Mouse (Mus musculus): ENCODE results near the gene Tesk1.

DNA sequence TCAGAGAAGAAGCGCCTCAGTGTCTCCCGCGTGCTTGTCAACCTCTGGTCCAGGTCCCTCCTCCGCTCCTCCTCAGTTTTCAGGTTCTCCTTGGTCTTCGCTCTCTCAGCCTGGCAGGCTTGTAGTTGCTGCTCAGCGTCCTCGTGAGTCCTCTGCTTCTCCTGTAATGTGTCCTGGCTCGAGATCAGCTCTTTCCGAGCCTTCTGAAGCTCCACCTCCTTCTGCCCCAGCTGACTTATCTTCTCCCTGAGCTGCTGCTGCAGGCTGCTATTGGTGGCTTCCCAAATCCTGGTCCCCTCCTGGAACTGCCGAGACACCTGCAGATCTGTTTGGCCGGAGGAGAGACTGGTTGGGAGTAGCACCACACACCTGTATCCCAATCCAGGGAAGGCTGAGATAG is 10.6 kb downstream of the Tesk1 start:
- no peak for TF ChIP-seq CTCF (IDR thresholded peaks at IDR 0.05; ENCODE audit: extremely low read depth, insufficient read depth, low read length)
- no peak for TF ChIP-seq POLR2A (IDR thresholded peaks at IDR 0.05; ENCODE audit: extremely low read depth, insufficient read depth, low read length)
